Mouse (Mus musculus): ENCODE data around the gene Mpp4.

DNA sequence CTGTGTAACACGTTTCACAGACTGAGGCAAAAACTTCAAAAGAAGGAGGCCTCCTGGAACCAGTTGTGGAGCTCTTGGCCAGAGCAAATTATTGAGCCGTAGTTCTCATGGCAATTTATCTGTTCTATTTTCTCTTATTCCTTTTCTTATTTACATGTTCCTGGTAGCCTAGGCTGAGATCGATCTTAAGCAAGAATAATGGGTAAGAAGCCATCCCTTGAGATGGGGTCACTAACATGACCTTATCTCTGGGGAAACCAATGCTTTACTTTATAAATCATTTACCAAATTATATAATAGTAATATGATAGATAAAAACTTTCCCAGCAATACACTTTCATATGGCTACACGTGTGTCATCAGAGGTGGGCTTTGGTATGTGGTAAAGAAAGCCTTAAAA lies 10.8 kb downstream of the Mpp4 start:
- no peak for TF ChIP-seq CTCF (IDR thresholded peaks at IDR 0.05; ENCODE audit: control insufficient read depth, insufficient read depth, low read length)
- TF ChIP-seq POLR2A (IDR thresholded peaks at IDR 0.05; ENCODE audit: borderline replicate concordance, control insufficient read depth, low read depth, low read length) = no peak
